Mouse (Mus musculus) E14TG2a.4 (cell line): ENCODE measurements at regions not wholly inside any gene's neighbourhood (a gene's known extent, or its start where the extent isn't known, plus 50 kb on each side); places are given as distances from the start of the nearest gene placed in this dataset.

ENCODE experiments used
- H3K27me3 ChIP-seq: 2 replicates; pipeline ENCODE4 v1.6.1; 2014; ENCODE audit warnings: low read length, control low read depth; ENCODE audit not compliant: insufficient read depth
- H3K36me3 ChIP-seq: 2 replicates; pipeline ENCODE4 v1.6.1; 2014; ENCODE audit warnings: low read length, control low read depth; ENCODE audit not compliant: insufficient read depth
- H3K4me1 ChIP-seq: replicated peaks from 2 replicates; pipeline ENCODE4 v1.6.1; 2014; ENCODE audit warnings: low read depth, low read length, control low read depth
- H3K4me3 ChIP-seq: replicated peaks from 2 replicates; pipeline ENCODE4 v1.5.1; 2014; ENCODE audit warnings: mild to moderate bottlenecking, low read length
- H3K9me3 ChIP-seq: 2 replicates; pipeline ENCODE4 v1.6.1; 2014; ENCODE audit warnings: low read length, control low read depth
- CTCF ChIP-seq: conservative IDR thresholded peaks from 2 replicates; pipeline ENCODE4 v1.5.1; 2014; ENCODE audit warnings: low read length
- NANOG ChIP-seq: IDR thresholded peaks from 2 replicates; pipeline ENCODE4 v1.6.1; 2014; ENCODE audit warnings: borderline replicate concordance, low read length, mixed read lengths
- POU5F1 ChIP-seq: IDR thresholded peaks from 2 replicates; pipeline ENCODE4 v1.6.1; 2014; ENCODE audit warnings: low read length, borderline replicate concordance

DNA sequence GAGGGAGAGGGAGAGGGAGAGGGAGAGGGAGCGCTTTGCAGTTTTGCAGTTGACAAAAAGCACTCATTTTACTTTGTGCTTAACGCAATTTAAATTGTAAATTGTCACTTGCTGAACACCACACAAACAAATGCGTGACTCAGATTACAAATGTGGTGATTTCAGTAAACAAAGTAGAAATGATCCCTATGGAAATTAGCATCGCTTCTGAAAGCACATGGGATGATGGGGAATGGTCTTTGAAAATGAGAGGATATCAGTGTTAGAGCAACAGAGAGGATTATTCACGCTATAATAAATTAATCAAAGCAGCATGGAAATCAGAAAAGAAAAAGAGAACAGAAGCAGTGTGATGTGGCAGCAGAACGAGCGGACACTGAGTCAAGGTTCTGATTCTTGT lies 78.4 kb upstream of the Adra1b start:
- Histone ChIP-seq H3K27me3 (no peaks in the 10 kb centered on the region), H3K4me3 (no peak overlapping the region), H3K4me1 (no peaks in the 10 kb centered on the region), H3K9me3 (no peaks in the 10 kb centered on the region), H3K36me3 (no peaks in the 10 kb centered on the region)
- TF ChIP-seq POU5F1 (no peak), CTCF (no peak), NANOG (no peak)

DNA sequence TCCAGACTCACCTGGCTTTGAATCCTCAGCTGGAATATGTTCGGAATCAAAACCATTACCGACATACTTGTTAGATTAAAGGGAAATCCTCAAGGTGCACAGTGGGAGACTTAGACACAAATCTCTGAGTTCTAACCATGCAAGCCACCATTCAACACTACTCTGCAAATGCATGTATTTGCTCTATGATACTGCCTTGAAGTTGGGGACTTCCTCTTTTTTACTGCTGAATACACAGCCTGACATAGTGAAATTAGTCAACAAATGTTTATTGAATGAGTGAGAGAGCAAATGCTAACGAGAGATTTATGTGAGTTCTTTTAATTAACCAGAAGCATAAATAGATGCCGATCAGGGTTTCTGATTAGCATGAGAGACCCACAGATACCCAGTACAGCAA lies 79.4 kb upstream of the Adra1b start:
- H3K9me3 ChIP-seq: no peaks in the 10 kb centered on the region
- H3K36me3 ChIP-seq: no peaks in the 10 kb centered on the region
- TF ChIP-seq POU5F1 (no peak), CTCF (no peak), NANOG (no peak)
- no peaks in the 10 kb centered on the region for H3K4me1 ChIP-seq
- H3K27me3 ChIP-seq: no peaks in the 10 kb centered on the region
- no peak overlapping the region for H3K4me3 ChIP-seq

DNA sequence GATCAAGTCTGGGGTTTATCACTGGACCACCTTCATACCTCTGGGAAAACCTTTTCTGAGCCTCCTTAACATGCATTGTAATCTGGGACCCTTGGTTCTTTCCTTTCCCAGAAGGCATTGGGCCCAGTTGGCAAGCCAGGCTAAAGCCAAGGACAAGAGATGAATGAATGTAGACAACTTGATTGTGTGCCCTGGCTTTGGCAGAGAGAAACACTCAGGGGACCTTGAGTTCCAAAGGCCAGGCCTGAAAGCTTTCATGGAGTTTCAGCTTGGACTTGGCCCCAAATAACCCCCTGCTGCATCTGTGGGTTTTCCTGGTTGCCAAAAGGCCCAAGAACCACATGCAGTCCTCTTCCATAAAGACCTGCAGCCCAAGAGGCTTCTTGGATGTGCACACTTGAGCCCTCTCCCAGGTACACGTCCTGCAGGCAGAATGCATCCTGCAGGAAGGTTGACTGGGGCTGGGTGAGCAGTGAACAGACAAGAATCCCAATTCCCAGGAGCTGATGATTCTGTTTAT lies 89.0 kb upstream of the Adra1b start:
- H3K36me3 ChIP-seq: no peaks in the 10 kb centered on the region
- no peaks in the 10 kb centered on the region for H3K9me3 ChIP-seq
- TF ChIP-seq CTCF: no peak
- no peak overlapping the region for H3K4me3 ChIP-seq
- no peaks in the 10 kb centered on the region for H3K27me3 ChIP-seq
- H3K4me1 ChIP-seq: no peaks in the 10 kb centered on the region

DNA sequence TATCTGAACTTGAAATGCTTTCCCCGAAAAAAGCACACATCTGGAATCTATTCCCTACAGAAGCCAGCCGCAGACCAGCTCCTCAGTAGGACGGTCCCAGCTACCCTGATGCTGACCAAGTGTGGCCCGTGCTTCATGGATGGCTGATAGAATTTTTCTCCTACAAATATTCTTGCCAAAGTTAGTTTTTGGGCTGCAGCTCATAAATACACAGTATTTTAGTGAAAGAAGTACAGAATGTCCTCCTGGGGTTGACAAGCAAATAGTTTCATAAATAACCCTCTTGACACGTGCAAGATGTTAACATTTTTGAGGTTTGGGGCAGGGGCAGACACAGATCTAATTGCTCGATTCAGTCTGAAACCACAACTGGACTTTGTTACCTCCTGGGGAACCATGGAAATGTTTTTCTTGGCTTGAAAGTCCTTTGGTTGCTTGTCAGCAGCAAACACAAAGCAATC lies 91.0 kb upstream of the Adra1b start:
- TF ChIP-seq NANOG (no peak), POU5F1 (no peak), CTCF (no peak)
- Histone ChIP-seq H3K27me3 (no peaks in the 10 kb centered on the region), H3K4me3 (no peak overlapping the region), H3K4me1 (no peaks in the 10 kb centered on the region), H3K9me3 (no peaks in the 10 kb centered on the region), H3K36me3 (no peaks in the 10 kb centered on the region)

DNA sequence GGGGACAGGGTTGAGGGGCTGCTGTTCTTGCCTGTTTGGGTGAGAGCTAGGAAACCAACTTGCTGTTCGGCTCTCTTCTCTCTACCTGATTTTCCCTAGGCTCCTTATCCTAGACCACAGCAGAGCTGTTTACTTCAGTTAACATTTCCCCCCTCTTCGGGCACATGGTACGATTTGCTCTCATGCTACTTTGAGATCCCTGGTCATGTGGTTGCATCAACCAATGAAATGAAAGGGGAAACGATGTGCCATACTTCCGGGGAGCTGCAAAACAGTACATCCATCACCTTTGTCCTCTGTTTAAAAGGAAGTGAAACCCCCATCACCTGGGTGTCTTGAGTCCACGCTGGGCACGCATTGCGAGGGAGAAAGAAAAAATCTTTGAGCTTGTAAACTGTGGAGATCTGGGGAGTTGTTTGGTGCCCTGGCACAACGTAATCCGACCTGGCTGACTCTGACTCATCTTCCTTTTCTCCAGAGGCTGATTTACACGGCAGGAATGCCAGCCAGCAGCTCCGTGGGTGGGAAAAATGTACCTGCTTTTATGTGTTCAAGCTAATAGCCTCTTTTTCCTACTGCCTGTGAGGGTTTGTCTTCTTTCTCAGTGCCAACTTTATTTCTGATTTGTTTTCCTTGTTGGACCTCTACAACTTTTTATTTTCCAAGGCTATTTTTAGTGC lies 97.2 kb upstream of the Adra1b start:
- no peaks in the 10 kb centered on the region for H3K9me3 ChIP-seq
- H3K4me1 ChIP-seq: no peaks in the 10 kb centered on the region
- no peak overlapping the region for H3K4me3 ChIP-seq
- TF ChIP-seq POU5F1 (no peak), NANOG (no peak), CTCF (no peak)
- H3K36me3 ChIP-seq: no peaks in the 10 kb centered on the region
- H3K27me3 ChIP-seq: 0 out of 2 replicates have a peak, but pooled peaks cover under 1% of the 10 kb centered on the region

DNA sequence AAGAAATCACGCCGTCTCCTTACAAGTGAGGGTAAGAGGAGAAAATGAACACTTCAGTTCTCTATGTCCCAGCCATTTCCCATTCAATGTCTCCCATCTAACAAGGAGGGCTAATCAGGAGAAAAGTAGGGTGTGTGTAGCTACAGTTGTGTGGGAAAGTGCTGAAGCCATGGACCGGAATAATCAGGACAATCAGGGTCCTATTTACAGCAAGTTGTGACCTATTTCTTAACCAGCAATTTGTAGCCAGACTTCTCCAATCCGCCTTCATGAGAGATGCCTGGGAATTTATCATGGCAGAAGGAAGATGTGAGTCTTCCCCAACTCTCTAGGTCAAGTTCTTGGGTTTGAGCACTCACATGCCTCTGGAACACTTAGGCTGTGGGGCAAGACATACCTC lies 99.0 kb upstream of the Adra1b start:
- Histone ChIP-seq H3K4me3 (no peak overlapping the region), H3K4me1 (no peaks in the 10 kb centered on the region), H3K36me3 (no peaks in the 10 kb centered on the region), H3K27me3 (0 out of 2 replicates have a peak, but pooled peaks cover 3% of the 10 kb centered on the region), H3K9me3 (no peaks in the 10 kb centered on the region)
- TF ChIP-seq NANOG: no peak

DNA sequence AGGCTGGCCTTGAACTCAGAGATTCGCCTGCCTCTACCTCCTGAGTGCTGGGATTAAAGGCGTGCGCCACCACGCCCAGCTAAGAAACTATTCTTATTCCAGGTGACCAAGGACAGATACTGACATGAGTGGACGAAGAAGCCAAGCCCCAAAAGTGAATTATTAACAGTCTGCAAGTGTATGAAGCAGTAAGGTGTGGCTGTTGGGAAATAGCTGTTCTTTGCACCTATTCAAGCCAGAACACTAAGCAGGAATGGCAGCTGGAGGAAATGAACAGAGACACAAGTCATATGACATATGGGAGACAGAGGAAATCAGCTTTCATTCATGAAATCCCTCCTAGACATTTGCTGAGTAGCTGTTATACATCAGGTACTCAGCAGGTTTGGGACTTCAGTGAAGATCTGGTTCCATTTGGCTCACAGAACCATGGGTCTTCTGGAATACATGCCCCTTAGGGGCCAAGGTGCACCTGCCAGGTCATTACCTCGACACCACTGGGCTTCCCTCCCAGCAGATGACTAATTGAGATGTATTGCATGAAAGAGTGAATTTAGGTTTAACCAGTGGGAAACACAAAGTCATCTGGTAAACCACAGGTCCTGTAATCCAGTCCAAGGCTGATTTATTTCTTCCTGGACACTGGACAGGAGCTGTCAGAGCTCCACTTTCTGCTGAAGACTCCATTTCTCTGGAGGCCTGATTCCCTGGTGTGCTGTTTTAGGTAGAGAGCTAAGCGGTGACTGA lies 101.0 kb upstream of the Adra1b start:
- Histone ChIP-seq H3K27me3 (0 out of 2 replicates have a peak, but pooled peaks cover 3% of the 10 kb centered on the region), H3K9me3 (no peaks in the 10 kb centered on the region), H3K36me3 (no peaks in the 10 kb centered on the region), H3K4me3 (no peak overlapping the region), H3K4me1 (no peaks in the 10 kb centered on the region)
- TF ChIP-seq POU5F1 (no peak), CTCF (no peak), NANOG (no peak)

DNA sequence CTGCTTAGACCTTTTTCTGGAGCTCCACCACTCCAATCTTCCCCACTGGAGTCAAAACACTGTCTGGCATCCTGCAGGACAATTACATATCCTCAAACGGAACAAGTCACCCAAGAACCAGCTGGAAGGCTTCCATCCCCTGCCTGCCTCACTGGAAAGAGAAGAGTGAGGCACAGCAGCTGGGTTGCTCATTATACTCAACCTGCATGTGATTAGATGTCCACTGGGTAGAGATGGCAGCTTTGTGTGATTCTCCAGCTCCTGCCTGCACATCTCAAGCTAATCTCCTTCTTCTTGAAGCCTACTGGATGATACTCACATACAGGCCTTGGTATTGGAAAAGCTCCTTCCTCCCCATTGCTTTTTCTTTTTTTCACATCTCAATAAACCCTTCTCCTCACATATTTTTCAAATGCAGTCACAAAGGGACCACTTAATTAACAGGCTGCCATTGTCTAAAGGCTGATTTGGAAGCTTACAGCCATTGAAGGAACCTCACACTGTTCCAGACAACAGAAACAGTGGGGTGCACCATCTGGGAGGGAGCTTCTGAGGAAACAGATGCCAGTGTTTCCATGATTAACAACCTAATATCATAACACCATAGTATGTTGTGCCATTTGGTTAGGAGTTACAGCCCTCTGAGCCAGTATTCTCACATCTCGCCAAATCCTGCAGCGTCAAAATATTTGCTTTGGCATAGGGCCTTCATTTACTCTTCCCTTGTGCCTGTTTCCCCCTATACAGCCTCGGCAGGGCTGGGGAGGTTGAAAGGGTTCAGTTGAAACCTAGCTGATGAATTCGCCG lies 101.9 kb upstream of the Adra1b start:
- no peaks in the 10 kb centered on the region for H3K9me3 ChIP-seq
- H3K4me3 ChIP-seq: no peak overlapping the region
- H3K36me3 ChIP-seq: no peaks in the 10 kb centered on the region
- H3K27me3 ChIP-seq: 0 out of 2 replicates have a peak, but pooled peaks cover 3% of the 10 kb centered on the region
- TF ChIP-seq CTCF (no peak), NANOG (no peak), POU5F1 (no peak)
- H3K4me1 ChIP-seq: no peaks in the 10 kb centered on the region
